Mouse (Mus musculus): ENCODE data around the gene Ucma. TPM values are rescaled to one million over a fixed set of nuclear protein-coding genes. Genes with fewer than 3 reads are reported as not detected.

The Ucma gene
- total and polyA plus RNA-seq, 2 experiments, result not detected

GRCm38 (mm10) chr2:5016922-5017321 lies 41.0 kb downstream of the Ucma start:
- peaks cover 30% of the 10 kb centered on the region for H3K36me3 ChIP-seq (ENCODE audit: control insufficient read depth, insufficient read depth, low read length)
- 79% methylated on average over 7 of the region's 7 CpGs for WGBS
- TF ChIP-seq POLR2A (IDR thresholded peaks at IDR 0.05; ENCODE audit: extremely low read depth, insufficient read depth, low read length) (no peak), CTCF (IDR thresholded peaks at IDR 0.05; ENCODE audit: low read depth, low read length) (no peak)
- H3K4me1 ChIP-seq (ENCODE audit: control insufficient read depth, insufficient read depth, low read length), result peaks cover 5% of the 10 kb centered on the region; the same call in 1 of the 2 replicates
- H3K9ac ChIP-seq (ENCODE audit: low read depth, low read length), result no peak overlapping the region
- no peak for DNase-seq (ENCODE audit: extremely low read depth, low read depth, low spot score)
- no peak overlapping the region for H3K27ac ChIP-seq (replicated peaks; ENCODE audit: insufficient read depth, low read depth, low read length)
- no peaks in the 10 kb centered on the region for H3K79me2 ChIP-seq (ENCODE audit: control insufficient read depth, insufficient read depth, low read length)
- no peaks in the 10 kb centered on the region for H3K27me3 ChIP-seq (ENCODE audit: control insufficient read depth, insufficient read depth, low read length)
- H3K4me3 ChIP-seq (ENCODE audit: insufficient read depth, low read depth, low read length), result no peak overlapping the region

- DNase-seq (ENCODE audit: extremely low read depth, low read depth, low spot score), result no peak
- Histone ChIP-seq H3K4me3 (ENCODE audit: insufficient read depth, low read depth, low read length) (no peak overlapping the region), H3K79me2 (ENCODE audit: control insufficient read depth, insufficient read depth, low read length) (no peaks in the 10 kb centered on the region), H3K36me3 (ENCODE audit: control insufficient read depth, insufficient read depth, low read length) (peaks cover 52% of the 10 kb centered on the region), H3K27ac (replicated peaks; ENCODE audit: insufficient read depth, low read depth, low read length) (no peak overlapping the region), H3K9ac (ENCODE audit: low read depth, low read length) (no peak overlapping the region), H3K27me3 (ENCODE audit: control insufficient read depth, insufficient read depth, low read length) (no peaks in the 10 kb centered on the region), H3K4me1 (ENCODE audit: control insufficient read depth, insufficient read depth, low read length) (peaks cover 3% of the 10 kb centered on the region; the same call in 1 of the 2 replicates)
- TF ChIP-seq CTCF (IDR thresholded peaks at IDR 0.05; ENCODE audit: low read depth, low read length), result no peak
- no peak for TF ChIP-seq POLR2A (IDR thresholded peaks at IDR 0.05; ENCODE audit: extremely low read depth, insufficient read depth, low read length)
- 64% methylated on average over 1 of the region's 1 CpGs for WGBS
These were observed 43.8 kb downstream of the Ucma start for GRCm38 (mm10) chr2:5019708-5020107.

- H3K79me2 ChIP-seq (ENCODE audit: control insufficient read depth, insufficient read depth, low read length), result no peaks in the 10 kb centered on the region
- WGBS, result 67% methylated on average over 2 of the region's 2 CpGs
These were observed 47.4 kb downstream of the Ucma start for GRCm38 (mm10) chr2:5023275-5023674.

GRCm38 (mm10) chr2:5023699-5024399 lies 47.9 kb downstream of the Ucma start:
- 91% methylated on average over 14 of the region's 14 CpGs for WGBS
- H3K36me3 ChIP-seq (ENCODE audit: control insufficient read depth, insufficient read depth, low read length), result peaks cover 73% of the 10 kb centered on the region
- TF ChIP-seq CTCF (IDR thresholded peaks at IDR 0.05; ENCODE audit: low read depth, low read length), result no peak
- TF ChIP-seq POLR2A (IDR thresholded peaks at IDR 0.05; ENCODE audit: extremely low read depth, insufficient read depth, low read length), result no peak

More at GRCm38 (mm10) chr2:5023275-5023674, 47.4 kb downstream of the Ucma start:
- H3K9ac ChIP-seq (ENCODE audit: low read depth, low read length), result no peak overlapping the region
- H3K27ac ChIP-seq (replicated peaks; ENCODE audit: insufficient read depth, low read depth, low read length), result no peak overlapping the region
- H3K4me1 ChIP-seq (ENCODE audit: control insufficient read depth, insufficient read depth, low read length), result no peaks in the 10 kb centered on the region
- no peak for DNase-seq (ENCODE audit: extremely low read depth, low read depth, low spot score)
- no peaks in the 10 kb centered on the region for H3K27me3 ChIP-seq (ENCODE audit: control insufficient read depth, insufficient read depth, low read length)
- H3K36me3 ChIP-seq (ENCODE audit: control insufficient read depth, insufficient read depth, low read length), result peaks cover 72% of the 10 kb centered on the region
- no peak overlapping the region for H3K4me3 ChIP-seq (ENCODE audit: insufficient read depth, low read depth, low read length)
- TF ChIP-seq POLR2A (IDR thresholded peaks at IDR 0.05; ENCODE audit: extremely low read depth, insufficient read depth, low read length) (no peak), CTCF (IDR thresholded peaks at IDR 0.05; ENCODE audit: low read depth, low read length) (no peak)

GRCm38 (mm10) chr2:5025162-5025733 lies 49.3 kb downstream of the Ucma start:
- Histone ChIP-seq H3K27ac (replicated peaks; ENCODE audit: insufficient read depth, low read depth, low read length) (no peak overlapping the region), H3K4me3 (ENCODE audit: insufficient read depth, low read depth, low read length) (no peak overlapping the region), H3K9ac (ENCODE audit: low read depth, low read length) (no peak overlapping the region), H3K79me2 (ENCODE audit: control insufficient read depth, insufficient read depth, low read length) (no peaks in the 10 kb centered on the region), H3K36me3 (ENCODE audit: control insufficient read depth, insufficient read depth, low read length) (peaks cover 72% of the 10 kb centered on the region), H3K27me3 (ENCODE audit: control insufficient read depth, insufficient read depth, low read length) (no peaks in the 10 kb centered on the region), H3K4me1 (ENCODE audit: control insufficient read depth, insufficient read depth, low read length) (no peaks in the 10 kb centered on the region)
- 75% methylated on average over 4 of the region's 4 CpGs for WGBS
- no peak for DNase-seq (ENCODE audit: extremely low read depth, low read depth, low spot score)
- TF ChIP-seq POLR2A (IDR thresholded peaks at IDR 0.05; ENCODE audit: extremely low read depth, insufficient read depth, low read length) (no peak), CTCF (IDR thresholded peaks at IDR 0.05; ENCODE audit: low read depth, low read length) (peak; percentile 65)

More at GRCm38 (mm10) chr2:5023699-5024399, 47.9 kb downstream of the Ucma start:
- Histone ChIP-seq H3K79me2 (ENCODE audit: control insufficient read depth, insufficient read depth, low read length) (no peaks in the 10 kb centered on the region), H3K4me1 (ENCODE audit: control insufficient read depth, insufficient read depth, low read length) (no peaks in the 10 kb centered on the region), H3K27me3 (ENCODE audit: control insufficient read depth, insufficient read depth, low read length) (no peaks in the 10 kb centered on the region), H3K27ac (replicated peaks; ENCODE audit: insufficient read depth, low read depth, low read length) (no peak overlapping the region), H3K9ac (ENCODE audit: low read depth, low read length) (no peak overlapping the region), H3K4me3 (ENCODE audit: insufficient read depth, low read depth, low read length) (no peak overlapping the region)
- DNase-seq (ENCODE audit: extremely low read depth, low read depth, low spot score), result no peak

- Histone ChIP-seq H3K27me3 (ENCODE audit: control insufficient read depth, insufficient read depth, low read length) (no peaks in the 10 kb centered on the region), H3K79me2 (ENCODE audit: control insufficient read depth, insufficient read depth, low read length) (no peaks in the 10 kb centered on the region), H3K4me3 (ENCODE audit: insufficient read depth, low read depth, low read length) (no peak overlapping the region), H3K9ac (ENCODE audit: low read depth, low read length) (no peak overlapping the region), H3K4me1 (ENCODE audit: control insufficient read depth, insufficient read depth, low read length) (no peaks in the 10 kb centered on the region), H3K27ac (replicated peaks; ENCODE audit: insufficient read depth, low read depth, low read length) (no peak overlapping the region), H3K36me3 (ENCODE audit: control insufficient read depth, insufficient read depth, low read length) (peaks cover 69% of the 10 kb centered on the region)
- no peak for DNase-seq (ENCODE audit: extremely low read depth, low read depth, low spot score)
- no peak for TF ChIP-seq CTCF (IDR thresholded peaks at IDR 0.05; ENCODE audit: low read depth, low read length)
- no peak for TF ChIP-seq POLR2A (IDR thresholded peaks at IDR 0.05; ENCODE audit: extremely low read depth, insufficient read depth, low read length)
- 86% methylated on average over 6 of the region's 6 CpGs for WGBS
These were observed 51.1 kb downstream of the Ucma start for GRCm38 (mm10) chr2:5027057-5027456.
